Mouse (Mus musculus) kidney, adult 10 weeks (tissue): ENCODE data around the gene Vps26b. TPM values are rescaled to one million over a fixed set of nuclear protein-coding genes. Genes with fewer than 3 reads are reported as not detected.

ENCODE experiments used
- polyA plus RNA-seq: library from polyadenylated mRNA; stranded (reverse); fragments of 350-450 nt; fragmentation: Illumina TruSeq; extraction: RNeasy Lipid Tissue Mini Kit (QIAGEN cat#74804); gene quantifications from one replicate; pipeline ENCODE4 v1.2.3, GENCODE M21; 2014; ENCODE audit warnings: low read depth, low replicate concordance

Vps26b gene
- 28.0 TPM for polyA plus RNA-seq

DNA sequence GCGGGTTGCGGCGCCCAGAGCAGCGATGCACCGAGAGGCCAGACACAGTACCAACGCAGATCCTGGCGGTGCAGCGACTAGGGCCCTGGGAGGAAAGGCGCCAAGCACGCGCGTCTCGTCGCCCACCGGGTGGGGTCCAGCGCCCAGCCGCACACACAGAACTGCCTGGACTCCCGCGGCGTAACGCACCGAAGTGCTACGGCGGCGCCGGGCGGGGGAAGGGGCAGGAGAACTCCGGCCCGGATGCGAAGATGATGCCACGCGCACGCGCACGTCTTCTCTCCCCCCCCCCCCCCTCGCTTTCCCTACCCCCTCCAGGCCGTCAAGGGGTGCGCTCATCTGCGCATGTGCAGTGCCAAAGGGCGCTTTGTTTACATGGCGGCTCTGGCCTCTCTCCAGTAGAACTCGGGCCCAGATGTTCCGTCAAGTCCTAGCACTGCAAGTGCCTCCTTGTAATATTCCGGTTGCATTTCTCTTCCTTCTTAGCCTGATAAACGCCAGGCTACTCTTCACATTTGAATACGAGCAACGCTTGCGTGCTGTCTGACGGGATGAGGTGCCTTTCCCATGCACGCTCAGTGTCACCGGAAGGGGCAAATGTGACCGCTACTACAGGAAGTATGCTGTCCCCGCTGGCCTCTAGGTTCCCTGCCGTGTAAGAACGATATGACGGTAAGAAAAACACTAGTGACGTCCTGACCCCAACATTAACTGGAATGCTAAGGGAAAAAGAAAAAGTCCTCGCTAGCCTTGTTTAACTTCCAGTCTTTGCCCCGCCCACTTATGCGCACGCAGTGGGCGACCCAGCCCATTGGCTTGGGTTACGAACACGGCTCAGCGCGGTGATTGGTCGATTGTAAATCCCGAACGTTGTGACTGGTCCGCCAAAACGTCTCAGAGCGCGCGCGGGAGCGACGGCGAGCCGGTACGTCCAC lies at the start of gene Vps26b, which contains the start of gene Ncapd3:
Vps26b (minus strand) TSS at position 238 of the 935 bp plus-strand sequence.
Ncapd3 (plus strand) TSS at position 348 of the 935 bp plus-strand sequence.

DNA sequence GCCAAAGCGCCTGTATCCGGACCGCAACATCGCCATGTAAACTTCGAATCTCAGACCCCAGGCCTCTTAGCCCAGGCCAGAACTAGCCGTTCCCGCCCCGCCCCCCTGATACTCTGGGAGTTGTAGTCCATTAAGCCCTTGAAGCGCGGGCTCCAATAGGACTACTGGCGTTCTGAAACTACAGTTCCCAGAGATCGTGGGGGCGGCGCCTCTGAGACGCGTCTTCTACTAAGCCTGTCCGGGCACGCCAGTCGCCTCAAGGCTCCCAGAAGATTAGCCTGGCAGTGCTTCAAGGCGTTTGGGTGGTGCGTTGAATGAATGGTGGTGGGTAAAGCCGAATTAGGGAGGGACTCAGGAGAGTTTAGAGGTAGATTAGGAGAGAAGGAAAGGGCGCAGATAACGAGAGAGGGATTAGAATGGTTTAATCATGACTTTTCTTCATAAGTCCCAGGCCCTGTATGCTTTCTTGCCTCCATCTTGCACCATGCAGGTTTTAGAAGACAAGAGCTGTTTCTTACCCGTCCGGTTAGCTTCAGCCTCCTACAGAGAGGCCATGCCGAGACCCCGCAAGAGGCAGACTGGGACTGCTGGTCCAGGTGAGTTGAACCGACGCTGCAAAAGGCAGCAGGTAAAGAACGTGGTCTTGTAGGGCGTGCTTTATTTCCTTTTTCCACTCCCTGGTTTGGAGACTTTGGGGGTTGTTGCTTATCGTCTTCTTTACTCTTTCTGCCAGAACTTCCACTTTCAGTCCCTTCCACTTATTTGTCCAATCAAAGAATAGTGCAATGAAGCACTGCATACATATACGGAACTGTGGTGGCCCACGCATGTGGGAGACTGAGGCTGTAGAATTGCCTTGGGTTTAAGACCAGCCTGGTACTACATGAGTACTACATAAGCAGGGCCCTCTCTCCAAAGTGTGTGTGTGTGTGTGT lies 30.1 kb downstream of the Vps26b start, which contains the start of the genes Acad8 and Thyn1:
Acad8 (minus strand) TSS at position 106 of the 935 bp plus-strand sequence.
Thyn1 (plus strand) TSS at position 250 of the 935 bp plus-strand sequence.

Other genes starting within 250 kb of the Vps26b start
- gene Glb1l2, start 223.6 kb downstream of the Vps26b start, polyA plus RNA-seq = 153 TPM
- not detected for gene Glb1l3, start 169.2 kb downstream of the Vps26b start, polyA plus RNA-seq
- not detected for gene Gm1110, start 107.0 kb downstream of the Vps26b start, polyA plus RNA-seq
- 37.6 TPM for gene Acad8, start 30.5 kb downstream of the Vps26b start, polyA plus RNA-seq
- gene Thyn1, start 30.4 kb downstream of the Vps26b start, polyA plus RNA-seq = 41.5 TPM
- 15.6 TPM for gene Ncapd3, start 110 bp upstream of the Vps26b start, polyA plus RNA-seq
- 33.7 TPM for gene Jam3, start 125.4 kb upstream of the Vps26b start, polyA plus RNA-seq